9 mouse cellular contexts compared by ENCODE assay signal in the genomic region with DNA sequence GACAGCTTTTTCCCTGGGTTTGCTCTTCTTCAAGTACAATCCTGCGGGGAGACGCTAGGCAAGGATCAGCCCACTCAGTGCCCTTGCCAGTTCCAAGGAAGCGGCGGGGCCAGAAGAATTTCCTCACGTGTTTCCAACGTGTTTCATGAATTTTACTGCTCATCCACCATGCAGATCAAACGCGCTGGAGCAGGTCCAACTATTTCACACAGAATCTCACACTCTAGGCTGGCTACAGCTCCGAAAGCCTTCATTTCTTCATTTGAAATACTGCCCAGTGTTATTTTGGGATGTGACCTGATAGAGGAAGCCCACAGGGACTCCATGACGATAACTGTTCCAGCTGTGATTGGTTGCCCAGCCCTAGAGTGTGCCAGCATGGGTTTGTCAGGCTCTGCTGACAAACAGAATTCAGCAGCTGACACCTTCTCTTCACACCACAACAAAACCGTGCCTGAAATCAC. TPM values are rescaled to one million over a fixed set of nuclear protein-coding genes. Genes with fewer than 3 reads are reported as not detected.
DNase-seq lines count a peak whose midpoint lies in the region; ATAC-seq and TF ChIP-seq lines count a peak whose summit lies in the region.
"Had no signal": no experiment of that assay in that cellular context is flagged by ENCODE, and none has a peak within 500 bp of the region (broad histone marks: within the 10 kb centered on the region; RNA-seq: fewer than 3 reads in every experiment).

No protein-coding gene starts in this region.

- no peaks in the 10 kb centered on the region for H3K4me1 ChIP-seq in forebrain, embryonic 14.5 days (ENCODE audit: control insufficient read depth, insufficient read depth, low read length)
- no peaks in the 10 kb centered on the region for H3K4me1 ChIP-seq in forebrain, embryonic 10.5 days
- peaks cover 13% of the 10 kb centered on the region; the same call in 1 of the 2 replicates for H3K4me1 ChIP-seq in lung, embryonic 16.5 days (replicated peaks; ENCODE audit: control insufficient read depth, insufficient read depth, low read length)
- H3K4me1 ChIP-seq in intestine, embryonic 16.5 days (ENCODE audit: control insufficient read depth, insufficient read depth, low read length): peaks cover 8% of the 10 kb centered on the region; the same call in 1 of the 2 replicates
- no peaks in the 10 kb centered on the region for H3K4me1 ChIP-seq in intestine, postnatal 0 days (replicated peaks; ENCODE audit: control insufficient read depth, insufficient read depth, low read length)

- TF ChIP-seq CTCF in intestine, postnatal 0 days (IDR thresholded peaks at IDR 0.05; ENCODE audit: low read depth): no peak

- peaks cover 52% of the 10 kb centered on the region for H3K36me3 ChIP-seq in forebrain, embryonic 14.5 days (ENCODE audit: control insufficient read depth, insufficient read depth, low read length)
- H3K36me3 ChIP-seq in forebrain, embryonic 10.5 days (replicated peaks): peaks cover 100% of the 10 kb centered on the region
- peaks cover 13% of the 10 kb centered on the region for H3K36me3 ChIP-seq in lung, embryonic 16.5 days (ENCODE audit: control insufficient read depth, insufficient read depth, low read length)
- H3K36me3 ChIP-seq in intestine, embryonic 16.5 days (ENCODE audit: control insufficient read depth, insufficient read depth, low read length): peaks cover 3% of the 10 kb centered on the region; the same call in 1 of the 2 replicates
- H3K36me3 ChIP-seq in intestine, postnatal 0 days (ENCODE audit: control insufficient read depth, insufficient read depth): peaks cover 36% of the 10 kb centered on the region

- no peak; the same call in 1 of the 2 replicates for ATAC-seq in forebrain, embryonic 14.5 days
- peak; percentile 87 for ATAC-seq in lung, embryonic 16.5 days (ENCODE audit: low read depth)
- no peak for ATAC-seq in intestine, embryonic 16.5 days
- no peak for ATAC-seq in intestine, postnatal 0 days

- H3K4me3 ChIP-seq in forebrain, embryonic 14.5 days (ENCODE audit: low read depth, low read length): no peak overlapping the region
- H3K4me3 ChIP-seq in forebrain, embryonic 10.5 days: no peak overlapping the region
- H3K4me3 ChIP-seq in lung, embryonic 16.5 days (ENCODE audit: low read length): no peak overlapping the region
- no peak overlapping the region for H3K4me3 ChIP-seq in intestine, embryonic 16.5 days (ENCODE audit: low read length)
- H3K4me3 ChIP-seq in intestine, postnatal 0 days (ENCODE audit: low read depth, low read length): no peak overlapping the region

- no peak overlapping the region for H3K27ac ChIP-seq in forebrain, embryonic 14.5 days (ENCODE audit: low read depth, low read length)
- no peak overlapping the region for H3K27ac ChIP-seq in forebrain, embryonic 10.5 days
- H3K27ac ChIP-seq in lung, embryonic 16.5 days (ENCODE audit: low read length): no peak overlapping the region
- no peak overlapping the region for H3K27ac ChIP-seq in intestine, embryonic 16.5 days (ENCODE audit: low read length)
- H3K27ac ChIP-seq in intestine, postnatal 0 days (ENCODE audit: low read depth, low read length): no peak overlapping the region
- H3K27ac ChIP-seq: liver, embryonic 14.5 days had no signal

- WGBS in forebrain, embryonic 14.5 days: 74% methylated on average over 11 of the region's 11 CpGs
- WGBS in forebrain, embryonic 10.5 days: 94% methylated on average over 11 of the region's 11 CpGs
- WGBS in lung, embryonic 16.5 days: 46% methylated on average over 11 of the region's 11 CpGs
- WGBS in intestine, embryonic 16.5 days: 75% methylated on average over 11 of the region's 11 CpGs
- 81% methylated on average over 11 of the region's 11 CpGs for WGBS in intestine, postnatal 0 days

- H3K27me3 ChIP-seq in forebrain, embryonic 14.5 days (replicated peaks; ENCODE audit: control insufficient read depth, insufficient read depth, low read length): no peaks in the 10 kb centered on the region
- no peaks in the 10 kb centered on the region for H3K27me3 ChIP-seq in forebrain, embryonic 10.5 days (ENCODE audit: poor library complexity, severe bottlenecking)
- H3K27me3 ChIP-seq in lung, embryonic 16.5 days (ENCODE audit: control insufficient read depth, insufficient read depth, low read depth, low read length): no peaks in the 10 kb centered on the region
- H3K27me3 ChIP-seq in intestine, embryonic 16.5 days (replicated peaks; ENCODE audit: control insufficient read depth, insufficient read depth, low read length): no peaks in the 10 kb centered on the region
- H3K27me3 ChIP-seq in intestine, postnatal 0 days (replicated peaks; ENCODE audit: control insufficient read depth, insufficient read depth, low read length): no peaks in the 10 kb centered on the region

- H3K4me2 ChIP-seq in forebrain, embryonic 14.5 days (ENCODE audit: low read length): no peak overlapping the region
- no peak overlapping the region for H3K4me2 ChIP-seq in lung, embryonic 16.5 days (ENCODE audit: low read depth, low read length)
- no peak overlapping the region for H3K4me2 ChIP-seq in intestine, embryonic 16.5 days (ENCODE audit: low read depth, low read length)
- no peak overlapping the region for H3K4me2 ChIP-seq in intestine, postnatal 0 days (replicated peaks; ENCODE audit: low read depth)

- no peak overlapping the region for H3K9ac ChIP-seq in forebrain, embryonic 14.5 days (ENCODE audit: low read length)
- no peak overlapping the region for H3K9ac ChIP-seq in lung, embryonic 16.5 days (ENCODE audit: low read length)
- H3K9ac ChIP-seq in intestine, embryonic 16.5 days (ENCODE audit: low read depth, low read length): no peak overlapping the region
- H3K9ac ChIP-seq in intestine, postnatal 0 days (ENCODE audit: low read depth, low read length): no peak overlapping the region
- H3K9ac ChIP-seq: liver, embryonic 14.5 days had no signal

- peak; percentile 63 for DNase-seq in forebrain, embryonic 14.5 days (ENCODE audit: low spot score)
- DNase-seq in forebrain, embryonic 10.5 days (ENCODE audit: extremely low spot score, low spot score): no peak
- peak; percentile 75 for DNase-seq in adrenal gland, postnatal 14 days
- peak; percentile 68 for DNase-seq in gastrocnemius, postnatal 25 days
- peak; percentile 48 for DNase-seq in kidney, postnatal 14 days

- no peaks in the 10 kb centered on the region for H3K9me3 ChIP-seq in forebrain, embryonic 14.5 days (replicated peaks; ENCODE audit: control insufficient read depth, low read length)
- no peaks in the 10 kb centered on the region for H3K9me3 ChIP-seq in forebrain, embryonic 10.5 days
- no peaks in the 10 kb centered on the region for H3K9me3 ChIP-seq in lung, embryonic 16.5 days (ENCODE audit: control insufficient read depth, low read length)
- H3K9me3 ChIP-seq in intestine, embryonic 16.5 days (ENCODE audit: control insufficient read depth, low read length): no peaks in the 10 kb centered on the region
- H3K9me3 ChIP-seq in intestine, postnatal 0 days (ENCODE audit: control insufficient read depth): no peaks in the 10 kb centered on the region

RNA-seq across cellular contexts. Expression of a gene that starts 28.5 kb away (rescaled TPM):
- polyA plus RNA-seq in forebrain, embryonic 14.5 days (2014; fragmentation: Nextera tagmentation; extraction: Ambion mirVana): 7.0 and 8.1 TPM in 2 replicates
- polyA plus RNA-seq in forebrain, embryonic 10.5 days (2016; fragmentation: Nextera tagmentation; extraction: Ambion mirVana): 16.3 and 17.3 TPM in 2 replicates
- total RNA-seq in adrenal gland, postnatal 14 days (2021): 13.9 and 17.2 TPM in 2 replicates
- total RNA-seq in gastrocnemius, postnatal 25 days (2021): 1 to 10 TPM; 8.3 to 9.6 TPM
- polyA plus RNA-seq in lung, embryonic 16.5 days (2015; fragmentation: Nextera tagmentation; extraction: Ambion mirVana): 20.1 and 20.7 TPM in 2 replicates
- polyA plus RNA-seq in intestine, embryonic 16.5 days (2015; fragmentation: Nextera tagmentation; extraction: Ambion mirVana): 16.6 and 18.5 TPM in 2 replicates
- polyA plus RNA-seq in intestine, postnatal 0 days (2015; fragmentation: Nextera tagmentation; extraction: Ambion mirVana): 10.7 and 12.5 TPM in 2 replicates

RNA-seq across cellular contexts. Expression of a gene that starts 51.0 kb away (rescaled TPM):
- polyA plus RNA-seq in forebrain, embryonic 14.5 days (2014; fragmentation: Nextera tagmentation; extraction: Ambion mirVana): 2.0 and 2.5 TPM in 2 replicates
- polyA plus RNA-seq in forebrain, embryonic 10.5 days (2016; fragmentation: Nextera tagmentation; extraction: Ambion mirVana): 2.4 and 2.8 TPM in 2 replicates
- total RNA-seq in adrenal gland, postnatal 14 days (2021): 16.9 and 29.9 TPM in 2 replicates
- total RNA-seq in gastrocnemius, postnatal 25 days (2021): 10 to 100 TPM; 22.9 to 24.3 TPM
- polyA plus RNA-seq in lung, embryonic 16.5 days (2015; fragmentation: Nextera tagmentation; extraction: Ambion mirVana): 3.1 and 3.3 TPM in 2 replicates
- polyA plus RNA-seq in intestine, embryonic 16.5 days (2015; fragmentation: Nextera tagmentation; extraction: Ambion mirVana): 1.3 and 1.6 TPM in 2 replicates
- polyA plus RNA-seq in intestine, postnatal 0 days (2015; fragmentation: Nextera tagmentation; extraction: Ambion mirVana): 1.8 and 2.3 TPM in 2 replicates

RNA-seq across cellular contexts. Expression of a gene that starts 55.6 kb away (rescaled TPM):
- polyA plus RNA-seq in forebrain, embryonic 14.5 days (2014; fragmentation: Nextera tagmentation; extraction: Ambion mirVana): 30.9 and 35.4 TPM in 2 replicates
- 35.3 and 38.8 TPM in 2 replicates for polyA plus RNA-seq in forebrain, embryonic 10.5 days (2016; fragmentation: Nextera tagmentation; extraction: Ambion mirVana)
- 58.6 and 69.0 TPM in 2 replicates for total RNA-seq in adrenal gland, postnatal 14 days (2021)
- 10 to 100 TPM; 19.6 to 21.7 TPM for total RNA-seq in gastrocnemius, postnatal 25 days (2021)
- 28.4 and 28.9 TPM in 2 replicates for polyA plus RNA-seq in lung, embryonic 16.5 days (2015; fragmentation: Nextera tagmentation; extraction: Ambion mirVana)
- polyA plus RNA-seq in intestine, embryonic 16.5 days (2015; fragmentation: Nextera tagmentation; extraction: Ambion mirVana): 17.8 and 18.5 TPM in 2 replicates
- polyA plus RNA-seq in intestine, postnatal 0 days (2015; fragmentation: Nextera tagmentation; extraction: Ambion mirVana): 10.4 and 12.1 TPM in 2 replicates
